Mouse (Mus musculus) cortical plate, adult 2 months (tissue): ENCODE data around the gene Il1f10. TPM values are rescaled to one million over a fixed set of nuclear protein-coding genes. Genes with fewer than 3 reads are reported as not detected.

Source experiments
- H3K27ac ChIP-seq: fragments of 200-500 bp; 2 replicates; pipeline ENCODE4 v1.5.1; 2012; ENCODE audit warnings: low read length, control low read depth, inconsistent platforms; ENCODE audit not compliant: insufficient read depth
- H3K4me1 ChIP-seq: fragments of 200-500 bp; 2 replicates; pipeline ENCODE4 v1.6.1; 2011; ENCODE audit warnings: low read length; ENCODE audit not compliant: control insufficient read depth, insufficient read depth
- H3K4me3 ChIP-seq: fragments of 200-500 bp; 2 replicates; pipeline ENCODE4 v1.5.1; 2011; ENCODE audit warnings: mild to moderate bottlenecking, low read length, control low read depth; ENCODE audit not compliant: insufficient read depth
- CTCF ChIP-seq: fragments of 200-500 bp; IDR thresholded peaks from 2 replicates; pipeline ENCODE4 v1.5.1; 2011; ENCODE audit warnings: mild to moderate bottlenecking, control low read depth, low read length; ENCODE audit not compliant: insufficient read depth; ENCODE audit errors: extremely low read depth
- POLR2A ChIP-seq: fragments of 200-500 bp; IDR thresholded peaks from 2 replicates; pipeline ENCODE4 v1.6.1; 2011; ENCODE audit warnings: mild to moderate bottlenecking, low read length, control low read depth; ENCODE audit not compliant: insufficient read depth; ENCODE audit errors: extremely low read depth
- polyA plus RNA-seq: library from polyadenylated mRNA; depleted of rRNA; stranded (reverse); fragments of >200 nt; gene quantifications from 2 replicates; pipeline ENCODE4 v1.2.3, GENCODE M21; 2012; rRNA removed

Il1f10 gene
- polyA plus RNA-seq, 1 experiment = not detected

- no peak for TF ChIP-seq CTCF
- TF ChIP-seq POLR2A = no peak
- Histone ChIP-seq H3K4me3 (no peak overlapping the region), H3K27ac (no peak overlapping the region), H3K4me1 (no peaks in the 10 kb centered on the region)
Observed at GRCm38 (mm10) chr2:24335333-24335732, 44.3 kb downstream of the Il1f10 start.

- Histone ChIP-seq H3K4me1 (no peaks in the 10 kb centered on the region), H3K4me3 (no peak within 1 kb of the TSS), H3K27ac (no peak within 1 kb of the TSS)
- TF ChIP-seq POLR2A (no peak), CTCF (no peak)
Observed at GRCm38 (mm10) chr2:24336545-24336944, 45.5 kb downstream of the Il1f10 start, which contains the start of gene Il1rn. Gene Il1rn (plus strand): TSS chr2:24336853.

GRCm38 (mm10) chr2:24341395-24341885, 50.4 kb downstream of the Il1f10 start:
- H3K4me3 ChIP-seq = no peak overlapping the region
- no peak overlapping the region for H3K27ac ChIP-seq
- no peaks in the 10 kb centered on the region for H3K4me1 ChIP-seq
- no peak for TF ChIP-seq CTCF
- no peak for TF ChIP-seq POLR2A

Other genes starting within 250 kb of the Il1f10 start
- 19.9 and 20.0 TPM in 2 replicates for gene Hnmt, start 241.8 kb upstream of the Il1f10 start, polyA plus RNA-seq
- gene Tbpl2, start 194.6 kb upstream of the Il1f10 start, polyA plus RNA-seq = not detected in 2 replicates
- gene Il1f8, start 138.0 kb upstream of the Il1f10 start, polyA plus RNA-seq = not detected in 2 replicates
- gene Il1f9, start 104.7 kb upstream of the Il1f10 start, polyA plus RNA-seq = not detected in 2 replicates
- gene Il1f6, start 75.8 kb upstream of the Il1f10 start, polyA plus RNA-seq = not detected in 2 replicates
- 0.40 and 0.85 TPM in 2 replicates for gene Il1f5, start 14.2 kb upstream of the Il1f10 start, polyA plus RNA-seq
- not detected in 2 replicates for gene Il1rn, start 45.7 kb downstream of the Il1f10 start, polyA plus RNA-seq
- gene Psd4, start 76.4 kb downstream of the Il1f10 start, polyA plus RNA-seq = 0.70 and 0.73 TPM in 2 replicates
- not detected in 2 replicates for gene Pax8, start 184.4 kb downstream of the Il1f10 start, polyA plus RNA-seq